Mouse (Mus musculus) spleen, adult 10 weeks (tissue): Measurements from ENCODE around the gene Olfr399. TPM values are rescaled to one million over a fixed set of nuclear protein-coding genes. Genes with fewer than 3 reads are reported as not detected.

Experiments
- polyA plus RNA-seq: library from polyadenylated mRNA; stranded (reverse); fragments of 350-450 nt; fragmentation: Illumina TruSeq; extraction: RNeasy Lipid Tissue Mini Kit (QIAGEN cat#74804); gene quantifications from one replicate; pipeline ENCODE4 v1.2.3, GENCODE M21; 2015; ENCODE audit warnings: low replicate concordance; ENCODE audit not compliant: insufficient read depth

Olfr399 gene
- polyA plus RNA-seq = not detected

DNA sequence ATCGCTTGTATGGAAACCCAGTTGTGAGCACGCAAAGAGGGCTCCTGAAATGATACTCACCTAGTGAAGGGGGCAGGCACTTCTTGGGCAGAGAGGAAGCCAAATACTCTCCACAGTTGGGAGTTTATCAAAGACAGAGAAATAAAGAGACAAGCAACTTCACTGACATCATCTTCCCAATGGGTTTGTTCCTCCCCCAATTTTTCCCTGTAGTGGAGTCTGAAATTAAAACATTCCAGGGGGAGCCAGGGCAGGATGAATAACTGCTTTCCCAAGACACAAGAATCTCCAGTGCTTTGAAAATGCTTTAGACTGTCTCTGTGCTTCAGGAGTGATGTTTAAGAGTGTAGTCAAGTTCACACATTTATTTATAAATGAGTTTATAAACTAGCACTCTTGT, at the start of gene Olfr399, which contains the start of gene Olfr139:
TSS of gene Olfr399 (minus strand) at position 165 of the 400 bp plus-strand sequence.
TSS of gene Olfr139 (minus strand) at position 101 of the 400 bp plus-strand sequence.

DNA sequence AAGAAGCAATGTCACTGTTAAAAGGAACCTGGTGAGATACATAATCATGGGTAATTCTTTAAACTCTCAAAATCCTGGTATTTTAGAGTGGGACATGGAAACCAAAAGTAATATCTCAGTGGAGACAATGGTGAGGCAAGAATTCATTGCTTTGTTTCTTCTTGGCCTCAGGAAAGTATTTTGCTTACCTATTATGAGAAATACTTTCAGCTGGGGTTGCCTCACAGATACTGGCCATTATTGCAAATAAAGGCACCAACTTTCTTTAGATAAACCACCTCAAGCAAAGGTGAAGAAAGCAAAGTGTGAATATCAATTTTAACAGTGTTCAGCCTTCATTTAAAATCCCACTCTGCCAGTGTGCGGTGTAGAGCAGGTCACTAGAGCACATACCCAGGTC, 13.2 kb upstream of the Olfr399 start, which contains the start of gene Zfp616:
TSS of gene Zfp616 (plus strand) at position 301 of the 400 bp plus-strand sequence.

Other genes starting within 250 kb of the Olfr399 start
- gene Olfr392, start 239.6 kb downstream of the Olfr399 start, polyA plus RNA-seq = not detected
- not detected for gene Olfr393, start 205.2 kb downstream of the Olfr399 start, polyA plus RNA-seq
- not detected for gene Olfr394, start 165.8 kb downstream of the Olfr399 start, polyA plus RNA-seq
- gene Olfr395, start 147.3 kb downstream of the Olfr399 start, polyA plus RNA-seq = not detected
- gene Olfr23, start 119.9 kb downstream of the Olfr399 start, polyA plus RNA-seq = not detected
- not detected for gene Olfr397, start 95.8 kb downstream of the Olfr399 start, polyA plus RNA-seq
- gene Olfr398, start 66.2 kb downstream of the Olfr399 start, polyA plus RNA-seq = not detected
- not detected for gene Olfr139, start 64 bp downstream of the Olfr399 start, polyA plus RNA-seq
- not detected for gene Zfp616, start 13.3 kb upstream of the Olfr399 start, polyA plus RNA-seq
- not detected for gene Olfr401, start 57.1 kb upstream of the Olfr399 start, polyA plus RNA-seq
- not detected for gene Olfr402, start 96.9 kb upstream of the Olfr399 start, polyA plus RNA-seq
- gene Olfr403, start 129.6 kb upstream of the Olfr399 start, polyA plus RNA-seq = not detected
- gene Olfr43, start 154.8 kb upstream of the Olfr399 start, polyA plus RNA-seq = not detected
- not detected for gene Olfr406, start 203.2 kb upstream of the Olfr399 start, polyA plus RNA-seq
- gene Olfr59, start 227.1 kb upstream of the Olfr399 start, polyA plus RNA-seq = not detected